Mouse (Mus musculus) lung, embryonic 14.5 days (tissue): ENCODE measurements around the gene Chml. TPM values are rescaled to one million over a fixed set of nuclear protein-coding genes. Genes with fewer than 3 reads are reported as not detected.
A peak's percentile ranks its signal among the peaks of the same experiment; 100 is the strongest.

Experiments
- ATAC-seq: fragments of 200-750 bp; cut with Nextera tagmentation; 2 replicates; pipeline ENCODE4 v1.8.0; 2017; ENCODE audit warnings: mild to moderate bottlenecking, moderate TSS enrichment, moderate library complexity; ENCODE audit not compliant: insufficient read depth
- DNase-seq: peaks from one replicate; pipeline ENCODE4 v3.0.0-alpha.2; 2015
- H3K27ac ChIP-seq: fragments of 300-500 bp; sonication (generic); 2 replicates; pipeline ENCODE4 v1.5.1; 2014; ENCODE audit warnings: low read depth, mild to moderate bottlenecking, moderate library complexity
- H3K27me3 ChIP-seq: fragments of 300-500 bp; sonication (generic); 2 replicates; pipeline ENCODE4 v1.6.1; 2014; ENCODE audit warnings: low read length, control low read depth; ENCODE audit not compliant: insufficient read depth
- H3K36me3 ChIP-seq: fragments of 300-500 bp; sonication (generic); 2 replicates; pipeline ENCODE4 v1.6.1; 2014; ENCODE audit warnings: control low read depth; ENCODE audit not compliant: insufficient read depth
- H3K4me1 ChIP-seq: fragments of 300-500 bp; sonication (generic); 2 replicates; pipeline ENCODE4 v1.6.1; 2014; ENCODE audit warnings: antibody characterized with exemption, control low read depth; ENCODE audit not compliant: insufficient read depth
- H3K4me2 ChIP-seq: fragments of 300-500 bp; sonication (generic); 2 replicates; pipeline ENCODE4 v1.6.1; 2014; ENCODE audit warnings: mild to moderate bottlenecking
- H3K4me3 ChIP-seq: fragments of 300-500 bp; sonication (generic); 2 replicates; pipeline ENCODE4 v1.5.1; 2014; ENCODE audit warnings: low read depth, low read length
- H3K9ac ChIP-seq: fragments of 300-500 bp; sonication (generic); 2 replicates; pipeline ENCODE4 v1.6.1; 2014
- H3K9me3 ChIP-seq: fragments of 300-500 bp; sonication (generic); 2 replicates; pipeline ENCODE4 v1.6.1; 2016; ENCODE audit warnings: low read depth, low read length, control low read depth
- CTCF ChIP-seq: IDR thresholded peaks from 2 replicates; pipeline ENCODE4 v1.5.1; 2016; ENCODE audit warnings: antibody characterized with exemption, low read depth
- WGBS: fragments of 180-500 bp; shearing (Covaris S2); extraction: QIAGEN DNeasy Blood & Tissue Kit; methylation state at CpG from one replicate; pipeline ENCODE4 v1.1.7; 2014; 5-methylcytosine and 5-hydroxymethylcytosine counted together
- polyA plus RNA-seq: library from polyadenylated mRNA; unstranded; fragments of >200 nt; fragmentation: Nextera tagmentation; extraction: Ambion mirVana; gene quantifications from 2 replicates; pipeline ENCODE4 v1.2.1, GENCODE M21; 2014

The Chml gene
- 4.0 and 4.5 TPM in 2 replicates for polyA plus RNA-seq

- H3K27ac ChIP-seq: peak within 1 kb of the TSS; percentile 83
- peak within 1 kb of the TSS; percentile 88 for H3K4me2 ChIP-seq
- H3K27me3 ChIP-seq: no peaks in the 10 kb centered on the region
- H3K9ac ChIP-seq: peak within 1 kb of the TSS; percentile 79
- 0 out of 2 replicates have a peak, but pooled peaks cover 3% of the 10 kb centered on the region for H3K36me3 ChIP-seq
- no peak for TF ChIP-seq CTCF
- no peaks in the 10 kb centered on the region for H3K9me3 ChIP-seq
- no peaks in the 10 kb centered on the region for H3K4me1 ChIP-seq
- 1% methylated on average over 66 of the region's 73 CpGs for WGBS
- DNase-seq: peak; percentile 99
- peak; percentile 98 for ATAC-seq
- H3K4me3 ChIP-seq: peak within 1 kb of the TSS; percentile 72
Measured at GRCm38 (mm10) chr1:175692246-175692996, at the start of gene Chml, which contains the start of gene Opn3. Gene Chml, minus strand, starts transcription at chr1:175692901. Gene Opn3, minus strand, starts transcription at chr1:175692776.

GRCm38 (mm10) chr1:175725771-175726170, 33.1 kb upstream of the Chml start:
- H3K4me3 ChIP-seq: no peak overlapping the region
- WGBS: 25% methylated on average over 7 of the region's 7 CpGs
- H3K9ac ChIP-seq: no peak overlapping the region
- DNase-seq (peak; percentile 5), ATAC-seq (no peak)
- no peaks in the 10 kb centered on the region for H3K27me3 ChIP-seq
- H3K4me2 ChIP-seq: no peak overlapping the region
- no peaks in the 10 kb centered on the region for H3K36me3 ChIP-seq
- H3K9me3 ChIP-seq: no peaks in the 10 kb centered on the region
- TF ChIP-seq CTCF: no peak
- H3K4me1 ChIP-seq: no peaks in the 10 kb centered on the region
- H3K27ac ChIP-seq: no peak overlapping the region

GRCm38 (mm10) chr1:175716832-175717231, 24.1 kb upstream of the Chml start:
- Histone ChIP-seq H3K4me1 (no peaks in the 10 kb centered on the region), H3K9ac (no peak overlapping the region), H3K27ac (no peak overlapping the region), H3K9me3 (no peaks in the 10 kb centered on the region), H3K4me2 (no peak overlapping the region), H3K4me3 (no peak overlapping the region), H3K36me3 (no peaks in the 10 kb centered on the region), H3K27me3 (no peaks in the 10 kb centered on the region)
- WGBS: 82% methylated on average over 9 of the region's 9 CpGs
- ATAC-seq (no peak), DNase-seq (no peak)
- TF ChIP-seq CTCF: no peak

- H3K27ac ChIP-seq: no peak overlapping the region
- no peak for TF ChIP-seq CTCF
- peak; percentile 78; the same call in 1 of the 2 replicates for ATAC-seq
- no peak overlapping the region for H3K9ac ChIP-seq
- H3K27me3 ChIP-seq: no peaks in the 10 kb centered on the region
- H3K4me3 ChIP-seq: no peak overlapping the region
- H3K9me3 ChIP-seq: no peaks in the 10 kb centered on the region
- no peak overlapping the region for H3K4me2 ChIP-seq
- no peaks in the 10 kb centered on the region for H3K4me1 ChIP-seq
- peak; percentile 50 for DNase-seq
- 69% methylated on average over 11 of the region's 11 CpGs for WGBS
- H3K36me3 ChIP-seq: no peaks in the 10 kb centered on the region
Measured at GRCm38 (mm10) chr1:175712338-175712909, 19.7 kb upstream of the Chml start.

- Histone ChIP-seq H3K27me3 (no peaks in the 10 kb centered on the region), H3K9me3 (no peaks in the 10 kb centered on the region), H3K9ac (no peak overlapping the region), H3K36me3 (no peaks in the 10 kb centered on the region), H3K27ac (no peak overlapping the region), H3K4me3 (no peak overlapping the region), H3K4me2 (no peak overlapping the region), H3K4me1 (no peaks in the 10 kb centered on the region)
- DNase-seq (peak; percentile 17), ATAC-seq (no peak)
- no peak for TF ChIP-seq CTCF
Measured at GRCm38 (mm10) chr1:175708013-175708412, 15.3 kb upstream of the Chml start.

GRCm38 (mm10) chr1:175707599-175707998, 14.9 kb upstream of the Chml start:
- 70% methylated on average over 5 of the region's 5 CpGs for WGBS

GRCm38 (mm10) chr1:175701145-175701544, 8.4 kb upstream of the Chml start:
- TF ChIP-seq CTCF: no peak
- no peaks in the 10 kb centered on the region for H3K36me3 ChIP-seq

More at GRCm38 (mm10) chr1:175707599-175707998, 14.9 kb upstream of the Chml start:
- H3K9ac ChIP-seq: no peak overlapping the region
- H3K4me1 ChIP-seq: no peaks in the 10 kb centered on the region
- no peak for DNase-seq
- H3K4me2 ChIP-seq: no peak overlapping the region
- no peak for TF ChIP-seq CTCF
- H3K9me3 ChIP-seq: no peaks in the 10 kb centered on the region
- no peak for ATAC-seq
- no peak overlapping the region for H3K27ac ChIP-seq
- H3K36me3 ChIP-seq: no peaks in the 10 kb centered on the region
- no peak overlapping the region for H3K4me3 ChIP-seq
- H3K27me3 ChIP-seq: no peaks in the 10 kb centered on the region

More at GRCm38 (mm10) chr1:175701145-175701544, 8.4 kb upstream of the Chml start:
- Histone ChIP-seq H3K4me1 (no peaks in the 10 kb centered on the region), H3K27ac (no peak overlapping the region), H3K27me3 (no peaks in the 10 kb centered on the region), H3K4me3 (no peak overlapping the region), H3K9me3 (no peaks in the 10 kb centered on the region), H3K4me2 (no peak overlapping the region), H3K9ac (no peak overlapping the region)
- WGBS: 58% methylated on average over 4 of the region's 4 CpGs
- ATAC-seq (no peak), DNase-seq (no peak)
